Mouse (Mus musculus) intestine, postnatal 0 days (tissue): ENCODE measurements around the gene Hoxa7. TPM values are rescaled to one million over a fixed set of nuclear protein-coding genes. Genes with fewer than 3 reads are reported as not detected.

Experiments used
- ATAC-seq: fragments of 200-750 bp; cut with Nextera tagmentation; 2 replicates; pipeline ENCODE4 v1.8.0; 2017; ENCODE audit warnings: mild to moderate bottlenecking, moderate TSS enrichment, moderate library complexity
- H3K27ac ChIP-seq: fragments of 300-500 bp; sonication (generic); 2 replicates; pipeline ENCODE4 v1.5.1; 2014; ENCODE audit warnings: mild to moderate bottlenecking, low read depth, low read length, moderate library complexity
- H3K27me3 ChIP-seq: fragments of 300-500 bp; sonication (generic); replicated peaks from 2 replicates; pipeline ENCODE4 v1.6.1; 2014; ENCODE audit warnings: low read length, mixed read lengths; ENCODE audit not compliant: control insufficient read depth, insufficient read depth
- H3K36me3 ChIP-seq: fragments of 300-500 bp; sonication (generic); 2 replicates; pipeline ENCODE4 v1.6.1; 2014; ENCODE audit warnings: mild to moderate bottlenecking, moderate library complexity; ENCODE audit not compliant: control insufficient read depth, insufficient read depth
- H3K4me1 ChIP-seq: fragments of 300-500 bp; sonication (generic); replicated peaks from 2 replicates; pipeline ENCODE4 v1.6.1; 2014; ENCODE audit warnings: antibody characterized with exemption, low read length, mixed read lengths; ENCODE audit not compliant: control insufficient read depth, insufficient read depth
- H3K4me2 ChIP-seq: fragments of 300-500 bp; sonication (generic); replicated peaks from 2 replicates; pipeline ENCODE4 v1.6.1; 2014; ENCODE audit warnings: low read depth, mild to moderate bottlenecking, moderate library complexity
- H3K4me3 ChIP-seq: fragments of 300-500 bp; sonication (generic); 2 replicates; pipeline ENCODE4 v1.5.1; 2014; ENCODE audit warnings: low read depth, low read length
- H3K9ac ChIP-seq: fragments of 300-500 bp; sonication (generic); 2 replicates; pipeline ENCODE4 v1.6.1; 2014; ENCODE audit warnings: mild to moderate bottlenecking, low read depth, low read length
- H3K9me3 ChIP-seq: fragments of 300-500 bp; sonication (generic); 2 replicates; pipeline ENCODE4 v1.6.1; 2016; ENCODE audit warnings: mixed run types; ENCODE audit not compliant: control insufficient read depth
- CTCF ChIP-seq: sonication (generic); IDR thresholded peaks from 2 replicates; pipeline ENCODE4 v1.5.1; 2016; ENCODE audit warnings: low read depth, mild to moderate bottlenecking, control low read depth, antibody characterized with exemption, moderate library complexity
- WGBS: fragments of 180-500 bp; shearing (Covaris S2); extraction: QIAGEN DNeasy Blood & Tissue Kit; methylation state at CpG from one replicate; pipeline ENCODE4 v1.1.7; 2014; 5-methylcytosine and 5-hydroxymethylcytosine counted together
- polyA plus RNA-seq: library from polyadenylated mRNA; unstranded; fragments of >200 nt; fragmentation: Nextera tagmentation; extraction: Ambion mirVana; gene quantifications from 2 replicates; pipeline ENCODE4 v1.2.1, GENCODE M21; 2015

Gene Hoxa7
- polyA plus RNA-seq, 1 experiment from 2014 or later: 6.2 TPM

- 4% methylated on average over 26 of the region's 26 CpGs for WGBS
- H3K36me3 ChIP-seq: no peaks in the 10 kb centered on the region
- peaks cover 95% of the 10 kb centered on the region for H3K27me3 ChIP-seq
- H3K9ac ChIP-seq: no peak overlapping the region
- no peak for TF ChIP-seq CTCF
- peak overlapping the region; percentile 32 for H3K4me3 ChIP-seq
- no peaks in the 10 kb centered on the region for H3K9me3 ChIP-seq
- ATAC-seq: no peak
- no peaks in the 10 kb centered on the region; the same call in 1 of the 2 replicates for H3K4me1 ChIP-seq
- H3K4me2 ChIP-seq: peak overlapping the region; percentile 50
- H3K27ac ChIP-seq: no peak overlapping the region
These were observed 5.1 kb upstream of the Hoxa7 start for GRCm38 (mm10) chr6:52226569-52227257.

- H3K27me3 ChIP-seq: peaks cover 96% of the 10 kb centered on the region
- no peaks in the 10 kb centered on the region for H3K36me3 ChIP-seq
- no peaks in the 10 kb centered on the region for H3K9me3 ChIP-seq
- no peaks in the 10 kb centered on the region; the same call in 1 of the 2 replicates for H3K4me1 ChIP-seq
- WGBS: 2% methylated on average over 69 of the region's 69 CpGs
- H3K9ac ChIP-seq: no peak overlapping the region
- peak overlapping the region; percentile 32 for H3K4me3 ChIP-seq
- ATAC-seq: no peak; the same call in 1 of the 2 replicates
- peak overlapping the region; percentile 50 for H3K4me2 ChIP-seq
- no peak for TF ChIP-seq CTCF
- no peak overlapping the region for H3K27ac ChIP-seq
These were observed 4.2 kb upstream of the Hoxa7 start for GRCm38 (mm10) chr6:52225612-52226568.

GRCm38 (mm10) chr6:52224895-52225611 lies 3.4 kb upstream of the Hoxa7 start:
- WGBS: 3% methylated on average over 36 of the region's 36 CpGs
- ATAC-seq: no peak
- Histone ChIP-seq H3K4me3 (peak overlapping the region; percentile 32), H3K9ac (peak overlapping the region; percentile 26; the same call in 1 of the 2 replicates), H3K4me1 (no peaks in the 10 kb centered on the region; the same call in 1 of the 2 replicates), H3K9me3 (no peaks in the 10 kb centered on the region), H3K27ac (no peak overlapping the region), H3K4me2 (peak overlapping the region; percentile 50), H3K27me3 (peaks cover 96% of the 10 kb centered on the region), H3K36me3 (no peaks in the 10 kb centered on the region)
- no peak for TF ChIP-seq CTCF

GRCm38 (mm10) chr6:52223939-52224760 lies 2.5 kb upstream of the Hoxa7 start:
- Histone ChIP-seq H3K4me2 (peak overlapping the region; percentile 50; the same call in 1 of the 2 replicates), H3K36me3 (no peaks in the 10 kb centered on the region), H3K27ac (no peak overlapping the region), H3K4me1 (no peaks in the 10 kb centered on the region; the same call in 1 of the 2 replicates), H3K4me3 (peak overlapping the region; percentile 32), H3K9ac (no peak overlapping the region), H3K9me3 (no peaks in the 10 kb centered on the region), H3K27me3 (peaks cover 94% of the 10 kb centered on the region)
- ATAC-seq: no peak
- WGBS: 15% methylated on average over 24 of the region's 24 CpGs
- no peak for TF ChIP-seq CTCF

GRCm38 (mm10) chr6:52222729-52223128 lies 1.1 kb upstream of the Hoxa7 start:
- H3K4me1 ChIP-seq: no peaks in the 10 kb centered on the region; the same call in 1 of the 2 replicates
- no peak overlapping the region for H3K4me3 ChIP-seq
- no peaks in the 10 kb centered on the region for H3K36me3 ChIP-seq
- 38% methylated on average over 13 of the region's 13 CpGs for WGBS
- TF ChIP-seq CTCF: no peak
- H3K9ac ChIP-seq: no peak overlapping the region
- H3K9me3 ChIP-seq: no peaks in the 10 kb centered on the region
- H3K27ac ChIP-seq: no peak overlapping the region
- H3K27me3 ChIP-seq: peaks cover 95% of the 10 kb centered on the region
- ATAC-seq: no peak
- peak overlapping the region; percentile 92; the same call in 1 of the 2 replicates for H3K4me2 ChIP-seq
